Mouse (Mus musculus) liver, embryonic 14.5 days (tissue): Measurements from ENCODE around the gene Pofut1.

ENCODE experiments used
- CTCF ChIP-seq: IDR thresholded peaks from 2 replicates; pipeline ENCODE4 v1.5.1; 2016; ENCODE audit warnings: antibody characterized with exemption, low read depth, control low read depth
- EP300 ChIP-seq: IDR thresholded peaks from 2 replicates; pipeline ENCODE4 v1.6.1; 2016; ENCODE audit warnings: antibody characterized with exemption, low read depth

GRCm38 (mm10) chr2:153312884-153313283 lies 71.6 kb downstream of the Pofut1 start:
- TF ChIP-seq CTCF, result no peak
- no peak for TF ChIP-seq EP300
